Mouse (Mus musculus) intestine, embryonic 15.5 days (tissue): Measurements from ENCODE around the gene Sema3e. TPM values are rescaled to one million over a fixed set of nuclear protein-coding genes. Genes with fewer than 3 reads are reported as not detected.

Source experiments
- ATAC-seq: fragments of 200-750 bp; cut with Nextera tagmentation; 2 replicates; pipeline ENCODE4 v1.8.0; 2017; ENCODE audit warnings: moderate TSS enrichment, moderate library complexity
- H3K27ac ChIP-seq: fragments of 300-500 bp; sonication (generic); 2 replicates; pipeline ENCODE4 v1.5.1; 2015; ENCODE audit warnings: mild to moderate bottlenecking, inconsistent platforms
- H3K27me3 ChIP-seq: fragments of 300-500 bp; sonication (generic); replicated peaks from 2 replicates; pipeline ENCODE4 v1.6.1; 2015; ENCODE audit warnings: inconsistent platforms
- H3K36me3 ChIP-seq: fragments of 300-500 bp; sonication (generic); 2 replicates; pipeline ENCODE4 v1.6.1; 2015; ENCODE audit warnings: inconsistent platforms
- H3K4me1 ChIP-seq: fragments of 300-500 bp; sonication (generic); replicated peaks from 2 replicates; pipeline ENCODE4 v1.6.1; 2015; ENCODE audit warnings: inconsistent platforms
- H3K4me2 ChIP-seq: fragments of 300-500 bp; sonication (generic); replicated peaks from 2 replicates; pipeline ENCODE4 v1.6.1; 2015; ENCODE audit warnings: mild to moderate bottlenecking, inconsistent platforms
- H3K4me3 ChIP-seq: fragments of 300-500 bp; sonication (generic); replicated peaks from 2 replicates; pipeline ENCODE4 v1.5.1; 2015; ENCODE audit warnings: inconsistent platforms
- H3K9ac ChIP-seq: fragments of 300-500 bp; sonication (generic); 2 replicates; pipeline ENCODE4 v1.6.1; 2015; ENCODE audit warnings: inconsistent platforms
- H3K9me3 ChIP-seq: fragments of 300-500 bp; sonication (generic); 2 replicates; pipeline ENCODE4 v1.6.1; 2016; ENCODE audit warnings: inconsistent platforms
- WGBS: fragments of 180-500 bp; shearing (Covaris S2); methylation state at CpG from one replicate; pipeline ENCODE4 v1.1.7; 2015; 5-methylcytosine and 5-hydroxymethylcytosine counted together
- polyA plus RNA-seq: library from polyadenylated mRNA; unstranded; fragments of >200 nt; fragmentation: Nextera tagmentation; extraction: Ambion mirVana; gene quantifications from 2 replicates; pipeline ENCODE4 v1.2.1, GENCODE M21; 2015

Sema3e gene
- 1.9 and 2.1 TPM in 2 replicates for polyA plus RNA-seq

DNA sequence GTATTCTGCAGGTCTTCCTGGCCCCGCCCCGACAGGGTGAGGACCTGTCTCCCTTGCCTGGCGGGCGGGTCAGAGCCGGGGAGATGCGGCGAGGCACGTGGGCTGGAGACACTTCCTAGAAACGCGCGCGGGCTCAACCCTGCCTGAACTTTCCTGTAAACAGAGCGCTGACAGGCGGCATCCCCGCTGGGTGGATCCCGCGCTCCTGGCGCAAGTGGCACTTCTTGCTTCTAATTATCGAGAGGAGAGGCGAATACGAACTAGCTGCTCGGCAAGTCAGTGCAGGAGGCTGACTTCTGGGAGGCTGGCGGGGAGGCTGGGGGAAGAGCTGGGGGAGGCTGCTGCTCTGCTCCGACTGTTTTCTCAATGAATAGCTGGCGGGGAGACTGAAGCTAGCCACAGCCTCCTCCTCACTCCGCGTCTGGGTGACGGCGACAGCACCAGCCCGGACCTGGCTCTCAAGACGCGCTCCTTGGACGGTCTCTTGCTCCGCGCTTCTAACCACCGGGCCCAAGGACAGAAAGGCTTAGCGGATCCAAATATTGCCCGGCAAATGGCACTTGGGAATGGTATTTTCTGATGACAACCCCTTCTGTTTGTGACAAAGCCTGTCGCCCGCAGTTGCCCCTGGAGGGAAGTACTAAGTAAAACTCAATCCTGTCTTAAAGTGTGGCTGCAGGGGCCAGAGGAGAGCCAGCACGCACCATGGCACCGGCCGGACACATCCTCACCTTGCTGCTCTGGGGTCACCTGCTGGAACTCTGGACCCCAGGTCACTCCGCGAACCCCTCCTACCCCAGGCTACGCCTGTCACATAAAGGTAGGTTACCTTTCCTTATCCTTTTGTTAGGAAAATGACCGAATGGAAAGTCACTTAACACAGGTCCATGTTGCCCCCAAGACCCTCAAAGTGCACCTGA is at the start of gene Sema3e:
Sema3e (plus strand) TSS at position 72 of the 920 bp plus-strand sequence.
- Histone ChIP-seq H3K4me1 (peaks cover 3% of the 10 kb centered on the region; the same call in 1 of the 2 replicates), H3K27me3 (no peaks in the 10 kb centered on the region), H3K4me2 (peak within 1 kb of the TSS; percentile 91), H3K4me3 (peak within 1 kb of the TSS; percentile 46), H3K9ac (peak within 1 kb of the TSS; percentile 37), H3K27ac (no peak within 1 kb of the TSS), H3K36me3 (no peaks in the 10 kb centered on the region), H3K9me3 (no peaks in the 10 kb centered on the region)
- peak; percentile 92 for ATAC-seq
- 2% methylated on average over 47 of the region's 47 CpGs for WGBS

DNA sequence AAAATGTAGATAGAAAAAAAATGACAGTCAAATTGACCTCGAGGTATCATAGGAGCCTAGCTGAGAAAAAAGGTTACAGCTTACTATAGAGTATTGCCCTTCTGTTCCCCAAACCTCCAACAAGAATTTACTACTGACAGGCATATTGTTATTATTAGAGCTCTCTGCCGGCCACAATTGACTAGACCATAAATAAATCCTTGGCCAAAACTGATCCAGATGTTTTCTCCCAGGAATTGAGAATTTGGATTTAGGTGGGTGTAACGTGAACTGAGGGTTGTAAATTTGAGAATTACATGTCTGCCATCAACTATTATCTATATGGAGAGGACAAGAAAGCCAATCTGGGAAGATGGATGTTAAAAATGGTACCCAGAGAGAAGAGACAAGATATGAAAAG is 47.5 kb upstream of the Sema3e start:
- Histone ChIP-seq H3K9ac (no peak overlapping the region), H3K4me2 (no peak overlapping the region), H3K9me3 (no peaks in the 10 kb centered on the region), H3K4me1 (no peaks in the 10 kb centered on the region), H3K4me3 (no peak overlapping the region), H3K27ac (no peak overlapping the region), H3K27me3 (no peaks in the 10 kb centered on the region), H3K36me3 (no peaks in the 10 kb centered on the region)
- ATAC-seq, result no peak
- WGBS, result 52% methylated on average over 3 of the region's 3 CpGs

DNA sequence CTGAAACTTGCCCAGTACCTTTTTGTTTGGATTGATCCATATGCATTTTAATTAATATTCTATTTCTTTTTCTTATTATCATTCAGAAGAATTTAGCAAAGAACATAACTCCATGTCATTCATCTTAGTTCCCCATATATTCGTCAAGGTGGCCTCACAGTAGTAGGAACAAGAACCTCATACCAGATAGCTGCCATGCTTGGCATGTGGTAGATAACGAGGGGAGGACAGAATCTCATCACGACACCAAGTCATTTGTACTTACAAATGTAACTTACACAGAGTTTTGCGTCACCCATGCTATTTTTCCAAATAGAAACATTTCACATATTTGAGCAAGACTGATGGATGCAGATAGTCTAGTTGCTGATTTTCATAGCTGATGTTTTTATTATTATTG is 45.9 kb upstream of the Sema3e start:
- H3K4me3 ChIP-seq, result no peak overlapping the region
- H3K27ac ChIP-seq, result no peak overlapping the region
- H3K4me2 ChIP-seq, result no peak overlapping the region
- H3K36me3 ChIP-seq, result no peaks in the 10 kb centered on the region
- no peak overlapping the region for H3K9ac ChIP-seq
- H3K4me1 ChIP-seq, result no peaks in the 10 kb centered on the region
- ATAC-seq, result no peak
- WGBS, result 90% methylated on average over 4 of the region's 4 CpGs
- H3K27me3 ChIP-seq, result no peaks in the 10 kb centered on the region
- no peaks in the 10 kb centered on the region for H3K9me3 ChIP-seq

DNA sequence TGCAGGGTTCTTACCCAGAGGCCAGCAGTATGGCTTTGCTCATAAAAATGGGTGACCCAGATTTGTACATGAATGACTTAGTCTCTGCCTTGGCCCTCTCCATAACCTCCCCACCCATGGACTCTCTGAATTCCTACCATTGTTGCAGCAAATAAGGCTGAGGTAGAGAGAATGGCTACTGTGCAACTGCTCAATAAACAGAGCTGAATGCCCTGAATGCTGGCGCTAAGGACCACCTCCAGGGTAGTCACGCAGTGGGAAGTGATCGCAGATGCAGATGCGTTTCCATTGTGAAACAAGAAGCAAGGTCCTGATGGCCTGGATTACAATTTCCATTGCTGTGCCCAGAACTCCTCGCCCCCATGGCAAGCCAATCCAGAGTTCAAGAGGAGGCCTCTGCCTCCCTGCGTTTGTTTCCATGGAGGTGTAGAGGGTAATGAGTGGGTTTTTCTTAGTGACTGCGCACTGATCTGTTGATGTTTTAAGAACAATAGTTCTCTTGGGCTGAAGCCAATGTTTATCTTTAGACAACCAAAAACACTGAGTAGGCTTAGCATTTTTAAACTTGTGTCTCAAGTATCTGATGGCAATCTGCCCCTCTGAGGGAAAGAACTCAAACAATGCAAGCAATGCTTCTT is 42.5 kb upstream of the Sema3e start:
- Histone ChIP-seq H3K36me3 (no peaks in the 10 kb centered on the region), H3K9ac (no peak overlapping the region), H3K4me3 (no peak overlapping the region), H3K27ac (no peak overlapping the region), H3K27me3 (no peaks in the 10 kb centered on the region), H3K4me1 (no peaks in the 10 kb centered on the region), H3K9me3 (no peaks in the 10 kb centered on the region), H3K4me2 (no peak overlapping the region)
- WGBS, result 58% methylated on average over 7 of the region's 7 CpGs
- ATAC-seq, result no peak

DNA sequence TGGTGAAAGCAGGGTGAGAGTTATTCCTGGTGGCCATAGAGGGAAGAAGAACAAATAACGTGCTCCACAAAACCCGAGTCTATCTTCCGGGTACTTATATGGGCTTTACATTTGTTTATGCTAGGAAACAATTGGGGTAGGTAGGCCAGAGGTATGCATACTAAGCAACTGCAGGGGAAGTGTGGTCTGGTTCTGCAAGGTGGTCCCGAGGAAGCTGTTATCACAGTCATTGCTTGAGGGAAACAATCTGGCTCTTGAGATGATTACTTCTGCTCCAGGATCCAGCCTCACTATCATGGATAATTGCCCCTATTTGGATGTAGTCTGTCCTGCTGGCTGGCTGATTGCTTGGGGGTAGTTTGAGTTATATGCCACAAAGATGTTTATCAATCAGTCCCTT is 41.5 kb upstream of the Sema3e start:
- WGBS, result 54% methylated on average over 4 of the region's 4 CpGs
- H3K4me3 ChIP-seq, result no peak overlapping the region
- no peaks in the 10 kb centered on the region for H3K9me3 ChIP-seq
- H3K4me1 ChIP-seq, result no peaks in the 10 kb centered on the region
- no peak overlapping the region for H3K9ac ChIP-seq
- ATAC-seq, result no peak
- H3K27me3 ChIP-seq, result no peaks in the 10 kb centered on the region
- no peaks in the 10 kb centered on the region for H3K36me3 ChIP-seq
- H3K4me2 ChIP-seq, result no peak overlapping the region
- H3K27ac ChIP-seq, result no peak overlapping the region

DNA sequence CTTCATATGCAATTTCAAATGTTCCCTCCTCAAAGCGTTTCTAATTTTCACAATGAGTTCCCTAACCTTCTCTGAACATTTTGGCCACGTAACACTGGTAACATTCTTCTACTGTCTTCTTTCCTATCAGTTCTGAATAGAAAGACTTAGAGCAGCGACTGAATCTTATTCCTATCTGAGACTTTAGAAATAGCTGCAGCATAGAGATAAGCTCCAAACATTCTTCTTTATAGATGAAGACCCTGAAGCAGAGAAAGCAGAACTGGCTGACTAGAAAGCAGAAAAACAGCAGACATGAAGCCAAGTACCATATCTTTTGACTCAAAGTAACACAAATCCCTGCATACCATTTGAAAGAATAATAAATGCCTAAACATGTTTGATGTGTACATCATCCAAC is 39.4 kb upstream of the Sema3e start:
- Histone ChIP-seq H3K9me3 (no peaks in the 10 kb centered on the region), H3K36me3 (no peaks in the 10 kb centered on the region), H3K27ac (no peak overlapping the region), H3K4me1 (no peaks in the 10 kb centered on the region), H3K27me3 (no peaks in the 10 kb centered on the region), H3K4me3 (no peak overlapping the region), H3K9ac (no peak overlapping the region), H3K4me2 (no peak overlapping the region)
- 92% methylated on average over 3 of the region's 3 CpGs for WGBS
- no peak for ATAC-seq

DNA sequence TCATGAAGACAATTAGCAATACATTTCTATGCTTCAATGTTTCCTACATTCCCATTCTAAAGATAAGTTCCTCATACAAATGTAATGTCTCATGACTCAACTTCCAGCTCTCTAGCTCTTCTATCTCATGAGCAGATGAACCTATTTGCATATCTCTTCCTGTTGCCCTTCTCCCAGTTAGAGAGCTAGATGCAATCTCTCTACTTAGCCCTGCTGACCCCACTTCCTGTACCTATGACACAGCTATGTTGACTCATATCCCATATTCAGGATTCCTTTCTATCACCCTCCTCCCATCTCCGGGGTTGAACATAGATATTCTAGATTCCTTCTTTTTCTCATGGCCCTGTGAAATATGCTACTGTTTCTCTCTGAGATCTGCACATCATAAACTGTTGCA is 38.0 kb upstream of the Sema3e start:
- no peaks in the 10 kb centered on the region for H3K4me1 ChIP-seq
- ATAC-seq, result no peak
- H3K27ac ChIP-seq, result no peak overlapping the region
- 41% methylated on average over 1 of the region's 1 CpGs for WGBS
- no peaks in the 10 kb centered on the region for H3K9me3 ChIP-seq
- H3K4me2 ChIP-seq, result no peak overlapping the region
- H3K4me3 ChIP-seq, result no peak overlapping the region
- H3K27me3 ChIP-seq, result no peaks in the 10 kb centered on the region
- H3K9ac ChIP-seq, result no peak overlapping the region
- no peaks in the 10 kb centered on the region for H3K36me3 ChIP-seq

DNA sequence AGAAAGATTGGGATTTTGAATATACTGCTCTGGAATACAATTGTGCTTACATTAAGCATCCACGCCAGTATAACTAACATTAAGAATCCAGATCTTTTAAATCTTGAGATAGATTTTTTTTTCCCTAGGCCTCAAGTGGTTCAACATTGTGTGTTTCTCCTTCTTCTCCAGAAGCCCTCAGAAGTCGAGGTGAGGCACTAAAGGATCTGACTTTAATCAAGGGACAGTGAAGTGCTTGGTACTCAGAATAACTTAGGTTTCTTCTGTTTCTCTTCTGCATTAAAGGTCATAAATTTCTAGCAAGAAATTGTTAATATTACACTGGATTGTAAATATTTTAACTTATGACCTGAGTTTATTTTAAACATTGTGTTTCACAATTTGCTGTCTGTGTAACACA is 37.1 kb upstream of the Sema3e start:
- 42% methylated on average over 2 of the region's 2 CpGs for WGBS
- Histone ChIP-seq H3K9ac (no peak overlapping the region), H3K4me1 (no peaks in the 10 kb centered on the region), H3K4me2 (no peak overlapping the region), H3K36me3 (no peaks in the 10 kb centered on the region), H3K27me3 (no peaks in the 10 kb centered on the region), H3K4me3 (no peak overlapping the region), H3K9me3 (no peaks in the 10 kb centered on the region), H3K27ac (no peak overlapping the region)
- ATAC-seq, result no peak

DNA sequence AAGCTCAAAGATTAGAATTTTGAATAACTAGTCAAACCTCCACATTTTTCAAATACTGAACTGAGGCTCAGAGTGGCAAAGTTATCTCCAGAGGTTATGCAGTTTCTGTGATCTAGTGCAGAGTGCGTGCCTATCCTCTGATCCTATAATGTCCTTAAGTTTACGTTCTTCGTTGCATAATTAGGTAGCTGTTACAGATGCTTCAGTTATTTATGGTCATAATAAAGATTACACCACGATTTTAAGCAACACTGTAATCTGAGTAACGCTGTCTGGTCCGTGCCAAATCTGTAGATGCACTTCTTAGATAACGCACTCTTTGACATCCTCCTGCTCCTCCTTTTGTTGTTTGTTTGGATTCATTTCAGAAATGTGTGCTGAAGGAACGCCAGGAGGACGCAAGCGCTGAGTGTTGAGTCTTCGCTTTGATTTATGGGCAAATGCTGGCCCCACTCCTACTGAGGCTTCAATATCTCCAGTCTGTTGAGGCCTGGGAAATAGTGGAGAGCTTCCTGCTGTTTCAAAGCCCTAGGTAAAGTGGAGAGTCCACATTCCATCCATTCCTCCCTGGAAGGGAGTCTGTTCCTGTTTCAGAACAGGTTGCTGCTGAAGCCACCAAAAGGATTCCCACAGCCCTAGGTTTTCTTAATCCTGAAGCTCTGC is 32.2 kb upstream of the Sema3e start:
- Histone ChIP-seq H3K9ac (no peak overlapping the region), H3K4me2 (no peak overlapping the region), H3K27me3 (no peaks in the 10 kb centered on the region), H3K9me3 (no peaks in the 10 kb centered on the region), H3K4me1 (no peaks in the 10 kb centered on the region), H3K27ac (no peak overlapping the region), H3K4me3 (no peak overlapping the region), H3K36me3 (no peaks in the 10 kb centered on the region)
- ATAC-seq, result peak; percentile 77
- WGBS, result 13% methylated on average over 11 of the region's 11 CpGs

DNA sequence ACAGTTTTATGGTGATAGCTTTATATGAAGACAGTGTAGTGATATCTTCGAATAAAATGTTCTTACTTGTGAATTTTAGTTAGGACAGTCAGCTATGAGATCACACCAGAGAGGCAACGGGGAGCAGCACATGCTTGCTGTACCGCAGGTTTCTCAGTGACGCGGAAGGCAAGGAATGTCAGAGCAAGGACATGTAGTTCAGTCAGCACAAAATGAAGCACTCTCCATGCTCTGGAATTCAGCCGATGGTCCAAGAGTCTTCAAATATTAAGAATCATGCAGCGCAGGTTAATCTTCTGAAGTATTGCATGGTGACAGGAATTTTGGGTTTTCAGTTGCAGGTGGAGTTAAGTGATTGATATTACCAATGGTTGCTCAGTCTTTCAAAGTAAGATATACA is 3.3 kb downstream of the Sema3e start:
- Histone ChIP-seq H3K27me3 (no peaks in the 10 kb centered on the region), H3K4me3 (no peak overlapping the region), H3K27ac (no peak overlapping the region), H3K4me1 (peaks cover 3% of the 10 kb centered on the region; the same call in 1 of the 2 replicates), H3K36me3 (no peaks in the 10 kb centered on the region), H3K9me3 (no peaks in the 10 kb centered on the region), H3K4me2 (no peak overlapping the region), H3K9ac (no peak overlapping the region)
- WGBS, result 91% methylated on average over 7 of the region's 7 CpGs
- no peak for ATAC-seq

DNA sequence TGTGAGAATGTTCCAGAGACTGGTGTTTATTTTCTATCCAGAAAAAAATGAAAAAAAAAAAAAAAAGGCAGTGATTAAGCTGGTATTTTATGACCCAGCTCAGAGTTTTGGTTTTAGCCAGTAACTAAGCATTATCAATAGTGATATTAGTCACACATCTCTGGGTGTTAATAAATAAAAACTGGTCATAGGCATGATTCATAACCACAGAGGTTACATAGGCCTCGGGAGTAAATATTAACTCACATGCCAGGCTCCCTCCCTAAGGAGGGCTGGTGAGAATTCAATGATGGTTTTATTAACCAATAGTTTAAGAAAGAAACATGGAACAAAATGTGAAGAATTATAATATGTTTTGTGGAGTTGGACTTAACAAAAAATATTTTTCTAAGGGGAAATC is 5.7 kb downstream of the Sema3e start:
- H3K4me3 ChIP-seq, result no peak overlapping the region
- H3K9me3 ChIP-seq, result no peaks in the 10 kb centered on the region
- H3K4me1 ChIP-seq, result peaks cover 1% of the 10 kb centered on the region; the same call in 1 of the 2 replicates
- no peak overlapping the region for H3K4me2 ChIP-seq
- H3K27me3 ChIP-seq, result no peaks in the 10 kb centered on the region
- no peak overlapping the region for H3K9ac ChIP-seq
- WGBS, result 68% methylated on average over 1 of the region's 1 CpGs
- H3K36me3 ChIP-seq, result no peaks in the 10 kb centered on the region
- no peak for ATAC-seq
- no peak overlapping the region for H3K27ac ChIP-seq

DNA sequence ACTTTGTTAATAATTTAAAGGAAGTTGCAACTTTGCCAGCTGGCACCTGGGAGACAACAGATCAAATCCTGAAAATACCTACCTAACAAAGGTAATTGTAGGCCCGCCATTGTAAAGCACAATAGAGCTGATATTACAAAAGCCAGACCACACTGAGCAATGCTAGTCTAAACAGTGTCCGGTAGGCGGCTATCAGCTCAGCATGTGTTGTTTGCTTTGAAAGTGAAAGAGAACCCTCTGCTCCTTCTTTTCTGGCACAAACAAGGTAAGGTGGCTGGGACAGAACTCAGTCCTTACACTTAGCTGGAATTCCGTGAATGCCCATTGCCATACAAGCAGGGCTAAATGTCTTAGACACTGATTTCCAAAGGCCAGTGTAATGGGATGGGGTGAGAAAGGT is 7.0 kb downstream of the Sema3e start:
- ATAC-seq, result no peak
- no peaks in the 10 kb centered on the region for H3K9me3 ChIP-seq
- H3K9ac ChIP-seq, result no peak overlapping the region
- no peak overlapping the region for H3K4me2 ChIP-seq
- no peaks in the 10 kb centered on the region for H3K4me1 ChIP-seq
- H3K36me3 ChIP-seq, result no peaks in the 10 kb centered on the region
- no peak overlapping the region for H3K4me3 ChIP-seq
- no peaks in the 10 kb centered on the region for H3K27me3 ChIP-seq
- no peak overlapping the region for H3K27ac ChIP-seq
- 38% methylated on average over 4 of the region's 4 CpGs for WGBS
